Mouse (Mus musculus) G1E-ER4 (cell line): Measurements from ENCODE around the gene Mknk2. TPM values are rescaled to one million over a fixed set of nuclear protein-coding genes. Genes with fewer than 3 reads are reported as not detected.

Experiments used
- GATA1 ChIP-seq: IDR thresholded peaks from one replicate; pipeline ENCODE4 v1.8.0; 2012; ENCODE audit warnings: low read length, inconsistent platforms
- polyA plus RNA-seq: library from polyadenylated mRNA; stranded (reverse); fragments of >175 nt; gene quantifications from 2 replicates; pipeline ENCODE4 v1.2.3, GENCODE M21; 2012

Gene Mknk2
- polyA plus RNA-seq, 1 experiment: 459 TPM

DNA sequence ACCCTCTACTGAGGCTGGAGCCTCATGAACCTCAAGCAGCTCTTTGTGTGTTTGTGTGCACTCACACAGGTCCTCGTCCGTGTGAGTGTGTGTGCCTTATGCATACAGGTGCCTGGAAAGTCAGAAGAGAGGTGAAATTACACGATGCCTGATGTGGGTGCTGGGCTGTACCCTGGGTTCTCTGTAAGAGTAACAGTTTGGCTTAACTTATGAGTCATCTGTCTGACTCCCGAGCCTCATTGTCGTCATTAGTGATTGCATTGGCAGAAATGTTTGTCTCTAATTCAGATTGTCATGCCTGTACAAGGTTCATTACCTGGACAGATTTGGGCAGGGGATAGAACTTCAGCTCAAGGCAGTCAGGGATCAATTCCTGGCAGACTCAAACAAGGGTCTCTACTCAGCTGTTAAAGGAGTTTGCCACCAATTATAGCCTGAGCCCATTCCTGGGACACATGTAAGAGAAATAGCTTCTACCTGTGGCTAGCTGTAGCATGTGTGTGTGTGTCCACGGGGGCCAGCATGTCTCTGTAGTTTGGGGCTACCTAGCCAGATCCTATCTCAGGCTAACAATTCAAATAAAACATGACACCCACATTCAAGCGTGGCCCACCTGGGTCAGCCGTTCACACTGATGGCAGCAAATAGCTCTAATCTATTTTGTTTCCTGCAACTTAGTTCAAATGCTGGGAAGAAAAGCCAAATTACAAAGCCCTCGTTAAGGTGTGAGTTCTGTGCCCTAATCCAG is 610 bp downstream of the Mknk2 start:
- no peak for TF ChIP-seq GATA1

DNA sequence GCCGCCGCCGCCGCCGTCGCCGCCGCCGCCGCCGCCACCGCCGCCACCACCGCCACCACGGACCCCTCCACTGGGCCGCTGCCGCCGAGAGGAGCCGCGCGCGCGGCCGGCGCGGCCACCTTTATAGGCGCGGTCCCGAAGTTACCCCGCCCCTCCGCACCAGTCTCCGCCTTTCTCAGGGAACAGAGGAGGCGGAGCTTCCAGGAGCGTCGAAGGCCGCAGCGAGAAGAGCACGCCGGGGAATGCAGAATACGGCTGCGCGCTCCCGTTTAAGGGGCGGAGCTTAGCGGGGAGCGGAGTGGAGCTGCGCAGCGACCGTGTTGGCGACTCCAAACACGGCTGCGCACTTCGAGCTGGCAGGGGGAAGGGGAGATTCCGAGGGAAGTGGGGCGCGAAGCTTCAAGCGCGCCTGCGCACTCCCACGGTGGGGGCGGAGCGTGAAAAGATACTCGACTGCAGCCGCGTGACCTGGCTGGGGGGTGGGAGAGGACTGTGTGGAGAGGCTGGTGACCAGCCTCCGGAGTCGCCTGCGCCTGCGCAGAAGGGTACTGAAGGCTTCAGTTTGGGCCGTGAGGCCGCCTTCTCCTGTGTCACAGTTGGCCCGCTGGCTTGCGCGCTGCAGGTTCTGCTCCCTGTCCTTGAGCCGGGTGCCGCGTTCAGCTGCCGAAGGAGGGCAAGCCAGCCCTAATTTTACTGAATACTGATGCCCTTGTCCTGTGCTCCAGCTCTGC is 1.5 kb downstream of the Mknk2 start:
- TF ChIP-seq GATA1: no peak

DNA sequence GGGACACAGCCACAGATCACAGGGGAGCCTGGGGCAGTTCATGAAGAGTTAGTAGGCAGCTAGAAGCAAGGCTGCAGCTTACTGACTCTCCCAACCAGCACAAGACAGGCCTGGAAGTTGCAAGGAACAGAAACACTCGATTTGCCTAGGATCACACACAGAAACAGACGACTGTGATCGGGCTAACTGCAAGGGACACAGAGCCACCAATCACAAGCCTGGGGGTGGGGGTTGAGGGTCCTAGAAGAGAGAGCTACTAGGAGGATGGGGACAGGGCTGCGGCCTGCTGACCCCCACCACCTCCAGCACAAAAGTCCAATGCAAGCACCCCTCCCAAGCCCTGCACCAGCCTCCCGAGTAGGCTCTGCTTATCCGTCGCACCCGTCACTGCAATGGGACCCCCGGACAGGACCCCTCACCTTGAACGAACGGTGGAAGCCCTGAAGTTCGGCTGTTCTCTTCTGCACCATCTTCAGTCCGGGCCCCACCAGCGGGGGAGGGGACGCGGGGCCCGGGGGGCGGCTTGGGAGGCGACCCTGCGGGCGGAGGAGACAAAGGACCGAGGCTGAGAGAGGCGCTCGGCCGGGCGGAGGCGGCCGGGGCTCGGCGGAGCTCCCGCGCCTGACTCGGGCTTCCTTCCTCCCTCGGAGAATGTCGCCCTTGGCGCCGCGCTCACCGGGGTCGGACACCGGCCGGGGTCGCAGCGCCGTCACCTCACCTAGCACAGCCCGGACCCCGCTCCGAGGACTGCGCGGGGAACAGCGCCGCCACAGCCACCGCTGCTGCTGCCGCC is 2.3 kb downstream of the Mknk2 start:
- TF ChIP-seq GATA1: no peak

DNA sequence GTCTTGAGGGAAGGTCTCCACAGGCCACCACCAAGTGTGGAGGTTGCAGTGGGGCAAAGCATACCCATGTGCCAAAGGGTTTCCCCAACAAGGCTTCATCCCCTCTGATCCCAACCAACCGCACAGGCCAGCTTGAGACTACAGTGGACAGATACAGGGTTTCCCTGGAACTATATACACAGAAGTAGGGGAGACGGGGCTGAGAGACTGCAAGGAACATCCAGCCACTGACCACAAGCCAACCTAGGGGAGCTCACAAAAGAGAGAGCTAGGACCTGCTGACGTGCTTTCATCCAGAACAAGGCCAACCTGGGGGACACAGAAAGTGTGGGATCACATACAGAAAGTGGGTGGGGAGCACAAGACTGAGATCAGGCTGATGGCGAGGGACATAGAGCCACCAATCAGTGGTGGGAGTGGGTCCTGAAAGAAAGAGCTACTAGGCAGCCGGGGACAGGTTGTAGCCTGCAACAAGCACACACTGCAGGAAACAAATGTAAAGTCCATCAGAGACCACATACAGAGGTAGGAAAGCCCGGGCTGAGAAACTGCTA is 3.0 kb downstream of the Mknk2 start:
- TF ChIP-seq GATA1: no peak

DNA sequence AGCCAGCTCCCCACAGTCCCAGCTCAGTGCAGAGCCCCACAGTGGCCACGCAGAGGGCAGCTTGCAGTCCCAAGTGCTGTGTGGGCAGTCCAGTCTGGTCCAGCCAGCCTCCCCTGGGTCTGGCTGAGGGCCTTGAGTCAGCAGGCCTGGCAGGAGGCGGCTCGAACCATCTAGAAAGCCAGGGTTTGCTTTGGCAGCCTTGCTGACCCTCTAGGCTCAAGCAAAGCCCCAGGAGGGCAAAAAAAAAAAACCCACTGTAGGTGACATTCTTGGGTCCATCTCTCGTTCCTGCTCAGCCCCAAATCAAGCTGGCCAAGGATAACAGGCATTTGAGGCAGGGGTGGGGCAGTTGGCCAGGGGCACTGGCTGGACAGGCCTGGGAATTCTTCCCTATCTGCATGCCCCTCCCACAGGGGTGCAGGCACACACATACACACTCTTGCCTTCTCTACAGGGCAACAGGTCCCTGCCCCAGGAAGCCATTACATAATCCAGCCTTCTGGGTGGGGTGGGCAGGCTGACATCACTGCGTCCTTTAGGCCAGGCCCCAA is 3.7 kb downstream of the Mknk2 start:
- TF ChIP-seq GATA1: no peak

GRCm38 (mm10) chr10:80673690-80674089 is 4.2 kb downstream of the Mknk2 start:
- no peak for TF ChIP-seq GATA1

- TF ChIP-seq GATA1: no peak
These were observed 5.8 kb downstream of the Mknk2 start for GRCm38 (mm10) chr10:80671936-80672690.

DNA sequence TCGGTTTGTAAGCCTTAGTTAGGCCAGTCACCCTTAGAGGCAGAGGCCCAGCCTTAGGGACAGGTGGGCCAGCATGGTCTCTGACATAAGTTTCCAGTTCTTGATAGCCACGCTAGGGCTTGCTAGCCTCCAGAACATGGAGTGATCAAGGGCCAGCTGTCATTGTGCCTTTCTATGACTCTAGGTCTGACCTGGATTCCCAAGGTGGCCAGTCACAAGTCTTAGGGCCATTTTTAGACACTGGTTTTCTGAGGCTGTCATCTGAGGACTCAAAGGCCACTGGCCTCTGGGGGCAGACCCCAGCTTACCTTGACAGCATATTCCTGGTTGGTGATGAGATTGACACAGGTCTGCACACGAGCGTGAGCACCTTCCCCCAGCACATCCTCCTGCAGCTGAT is 6.7 kb downstream of the Mknk2 start:
- TF ChIP-seq GATA1: no peak

GRCm38 (mm10) chr10:80670531-80670930 is 7.4 kb downstream of the Mknk2 start:
- TF ChIP-seq GATA1: no peak

DNA sequence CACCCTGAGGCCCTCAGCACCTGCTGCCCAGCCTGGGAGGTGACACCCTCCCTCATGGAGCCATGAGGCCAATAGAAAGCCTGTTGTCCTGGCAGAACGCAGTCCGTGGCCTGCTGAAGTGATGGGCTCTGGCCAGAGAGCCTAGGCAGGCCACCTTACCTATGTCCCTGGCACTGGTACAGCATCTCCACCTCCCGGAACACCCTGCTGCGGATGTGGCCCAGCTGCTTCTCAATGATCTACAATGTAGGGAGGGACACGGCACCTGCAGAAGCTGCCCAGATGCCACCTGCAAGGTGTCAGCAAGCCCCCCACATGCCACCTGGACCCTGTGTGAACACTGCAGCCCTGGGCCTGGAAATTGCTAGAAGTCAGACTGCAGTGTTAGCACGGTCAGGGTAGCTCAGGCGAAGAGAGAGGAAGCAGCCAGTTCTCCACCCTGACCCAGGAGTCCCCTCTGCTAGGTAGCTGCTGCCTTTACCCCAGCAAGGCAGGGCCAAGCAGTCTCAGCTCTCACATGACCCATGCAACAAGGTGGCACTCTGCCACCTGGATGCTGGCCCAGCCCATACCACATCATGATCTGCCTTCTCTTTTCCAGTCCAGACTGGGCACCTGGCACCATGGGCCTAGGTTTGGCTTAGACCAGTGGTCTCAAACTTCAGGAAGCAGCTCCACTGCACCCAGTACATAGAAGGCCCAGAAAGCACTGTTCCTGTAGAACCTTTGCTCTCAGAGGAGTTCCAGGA is 8.0 kb downstream of the Mknk2 start:
- no peak for TF ChIP-seq GATA1

DNA sequence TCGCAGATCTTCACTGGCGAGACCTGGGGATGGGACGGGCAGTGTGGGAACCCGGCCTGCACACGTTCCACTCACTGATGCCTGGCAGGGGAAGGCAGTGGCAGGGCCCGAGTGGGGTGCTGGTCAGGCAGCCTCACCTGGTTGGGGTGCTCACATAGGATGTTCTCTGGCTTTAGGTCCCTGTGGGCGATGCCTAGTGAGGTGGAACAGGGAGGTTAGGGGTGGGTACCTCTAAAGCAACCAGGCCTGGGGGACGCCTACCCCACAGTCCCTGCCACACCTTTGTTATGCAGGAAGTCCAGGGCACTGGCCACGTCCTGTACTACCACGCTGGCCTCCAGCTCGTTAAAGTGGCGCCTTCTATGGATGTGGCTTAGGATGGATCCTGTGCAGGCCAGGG is 8.9 kb downstream of the Mknk2 start:
- no peak for TF ChIP-seq GATA1

DNA sequence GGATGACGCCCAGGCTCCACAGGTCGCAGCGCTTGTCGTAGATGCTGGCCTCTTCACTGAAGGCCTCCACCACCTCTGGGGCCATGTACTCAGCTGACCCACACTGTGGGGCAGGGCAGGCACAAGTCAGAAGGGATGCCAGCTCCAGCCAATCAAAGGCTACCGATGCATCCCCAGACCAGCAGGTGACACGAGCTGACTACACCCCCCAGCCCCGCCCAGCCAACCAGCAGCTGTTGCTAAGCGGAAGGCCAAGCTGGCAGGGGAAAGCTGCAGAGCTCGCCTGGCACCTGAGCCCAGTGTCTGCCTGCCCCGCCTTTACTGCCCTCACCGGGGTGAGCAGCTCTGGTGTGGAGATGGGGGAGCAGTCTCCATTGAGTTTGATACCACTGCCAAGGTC is 9.3 kb downstream of the Mknk2 start:
- TF ChIP-seq GATA1: no peak

DNA sequence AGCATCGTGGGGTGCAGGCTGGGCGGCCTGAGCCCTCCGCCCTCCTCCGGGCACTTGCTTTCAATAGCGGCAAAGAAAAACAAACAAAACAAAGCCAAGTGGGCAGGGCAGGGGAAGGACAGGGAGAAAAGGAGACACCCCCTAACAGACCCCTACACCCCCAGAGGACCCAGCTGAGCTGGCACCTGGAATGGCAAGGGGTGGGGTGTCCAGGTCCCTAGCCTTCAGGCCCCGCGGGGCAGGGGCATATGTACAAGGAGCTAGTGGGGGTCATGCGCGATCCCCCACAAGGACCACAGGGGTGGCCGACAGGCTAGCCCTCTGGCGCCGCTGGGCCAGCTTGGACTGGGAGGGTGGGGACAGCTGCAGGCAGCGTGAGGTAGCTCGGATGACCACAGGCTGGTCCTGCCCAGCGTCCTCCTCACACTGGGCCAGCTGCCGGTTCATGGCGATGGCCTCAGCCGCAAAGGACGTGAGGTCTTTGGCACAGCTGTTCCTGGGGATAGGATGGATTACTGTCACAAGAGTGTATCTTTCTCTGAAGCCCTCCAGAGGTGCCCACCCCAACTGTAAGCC is 11.0 kb downstream of the Mknk2 start:
- no peak for TF ChIP-seq GATA1
